7 mouse cellular contexts compared by ENCODE assay signal in the genomic region with DNA sequence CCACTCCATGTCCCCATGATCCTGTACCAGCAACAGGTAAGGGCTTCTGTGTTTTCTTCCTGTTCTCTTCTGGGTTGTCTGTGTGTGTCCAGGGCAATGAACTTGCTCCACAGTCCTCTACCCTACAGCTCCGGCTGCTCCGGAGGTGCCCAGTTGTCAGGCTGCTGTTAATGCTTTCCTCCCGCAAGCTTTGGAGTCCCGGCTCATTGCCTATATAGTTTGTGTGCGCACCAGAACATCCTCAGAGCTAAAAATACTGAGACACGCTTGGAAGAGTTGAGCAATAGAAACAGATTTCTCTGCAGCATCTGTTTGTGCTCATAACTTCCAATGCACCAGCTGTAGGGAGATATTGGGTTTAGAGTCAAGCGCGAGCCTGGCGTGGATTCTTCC. TPM values are rescaled to one million over a fixed set of nuclear protein-coding genes. Genes with fewer than 3 reads are reported as not detected.
A peak's percentile ranks its signal among the peaks of the same experiment; 100 is the strongest.
DNase-seq lines count a peak whose midpoint lies in the region; ATAC-seq lines count a peak whose summit lies in the region.

No protein-coding gene starts in this region.

- H3K4me2 ChIP-seq in stomach, embryonic 16.5 days (ENCODE audit: low read depth, low read length): peak overlapping the region; percentile 98

- H3K36me3 ChIP-seq in macrophage (ENCODE audit: inconsistent target): no peaks in the 10 kb centered on the region
- no peaks in the 10 kb centered on the region for H3K36me3 ChIP-seq in stomach, embryonic 16.5 days (ENCODE audit: control insufficient read depth, insufficient read depth, low read length)

- no peaks in the 10 kb centered on the region for H3K27me3 ChIP-seq in stomach, embryonic 16.5 days (ENCODE audit: control insufficient read depth, insufficient read depth, low read length)

- H3K27ac ChIP-seq in macrophage: peak overlapping the region; percentile 70
- H3K27ac ChIP-seq in stomach, embryonic 16.5 days (ENCODE audit: low read length): no peak overlapping the region; the same call in 1 of the 2 replicates

- peak overlapping the region; percentile 61 for H3K9ac ChIP-seq in stomach, embryonic 16.5 days (ENCODE audit: low read length)

- no peaks in the 10 kb centered on the region for H3K9me3 ChIP-seq in stomach, embryonic 16.5 days (replicated peaks; ENCODE audit: control insufficient read depth, low read length)

- peaks cover 50% of the 10 kb centered on the region for H3K79me2 ChIP-seq in macrophage (ENCODE audit: inconsistent target)

- 0% methylated on average over 9 of the region's 9 CpGs for WGBS in macrophage (ENCODE audit: missing documents)
- under 1% methylated on average over 9 of the region's 9 CpGs for WGBS in stomach, embryonic 16.5 days

- peaks cover 3% of the 10 kb centered on the region; the same call in 1 of the 2 replicates for H3K4me1 ChIP-seq in stomach, embryonic 16.5 days (ENCODE audit: control insufficient read depth, insufficient read depth, low read length)

- peak overlapping the region; percentile 76 for H3K4me3 ChIP-seq in macrophage (ENCODE audit: inconsistent target)
- peak overlapping the region; percentile 75 for H3K4me3 ChIP-seq in stomach, embryonic 16.5 days (replicated peaks; ENCODE audit: low read length)

- ATAC-seq in erythroblast, adult 5-6 weeks (replicated peaks; ENCODE audit: low FRiP score, poor library complexity, severe bottlenecking): 0 out of 2 replicates have a peak, but pooled peaks have one; percentile 18
- peak; percentile 8 to 23; a peak in 2 of 4 replicates for ATAC-seq in hematopoietic stem cell, adult 5-6 weeks (replicated peaks in 1 of 2; ENCODE audit: insufficient read depth in 1 of 2, low FRiP score in 2 of 2, low TSS enrichment in 1 of 2, low read depth in 1 of 2, poor library complexity in 2 of 2, severe bottlenecking in 2 of 2)
- ATAC-seq in stomach, embryonic 16.5 days (ENCODE audit: insufficient read depth, low FRiP score): peak; percentile 69

- intact Hi-C loops in left cerebral cortex, postnatal 4 days (cut with DNase I): loop anchor here (5.0 kb wide), 2 partner anchors 381 to 456 kb away; no protein-coding TSS in a partner anchor

- peak; percentile 8 for DNase-seq in left cerebral cortex, postnatal 4 days
- no peak for DNase-seq in left cerebral cortex, adult 8-10 months (ENCODE audit: low spot score in 2 of 2)
- DNase-seq in adrenal gland, adult 8-10 months: no peak

RNA-seq across cellular contexts. Expression of gene Kcnj2, which starts 0.3 kb away (rescaled TPM):
- 10 to 100 TPM; 10.1 to 11.0 TPM for total RNA-seq in left cerebral cortex, postnatal 4 days (2021)
- 10 to 100 TPM; 21.0 to 27.2 (median 23.8) TPM for total RNA-seq in left cerebral cortex, adult 8-10 months (2022)
- total RNA-seq in erythroblast, adult 5-6 weeks (2015; ENCODE audit: low replicate concordance): 0.96 and 1.0 TPM in 2 replicates
- total RNA-seq in erythroblast, adult 5-6 weeks (2017; ENCODE audit: low replicate concordance): 3.2 and 4.3 TPM in 2 replicates
- total RNA-seq in hematopoietic stem cell, adult 5-6 weeks (2017): 1.6 and 1.9 TPM in 2 replicates
- total RNA-seq in macrophage (2018; cell fraction: chromatin; rRNA removed): 10 to 100 TPM in 8 of 26 experiments, 1 to 10 TPM in 18; 1.5 to 31.7 (median 7.6) TPM
- total RNA-seq in macrophage (2018; cell fraction: cytosol; rRNA removed): 10 to 100 TPM in 6 of 26 experiments, 1 to 10 TPM in 20; 1.7 to 17.0 (median 6.5) TPM
- total RNA-seq in macrophage (2018; cell fraction: nucleus; rRNA removed): 10 to 100 TPM in 18 of 26 experiments, 1 to 10 TPM in 8; 5.1 to 28.8 (median 12.8) TPM
- polyA plus RNA-seq in macrophage (2018): 5.1 to 6.7 TPM (median 6.4 TPM) in 3 replicates
- 1.1 and 1.2 TPM in 2 replicates for polyA plus RNA-seq in stomach, embryonic 16.5 days (2015; fragmentation: Nextera tagmentation; extraction: Ambion mirVana)
- 10 to 100 TPM in 3 of 4 experiments, 1 to 10 TPM in 1; 6.3 to 39.4 (median 22.9) TPM for total RNA-seq in adrenal gland, adult 8-10 months (2022)

Comparison
In these comparisons a context has a peak if more than half of its experiments do, and no peak if none do; other contexts are left out.
1. ATAC-seq: peak in every context shown above with its lines; median percentile 69 in stomach, embryonic 16.5 days; 18 in erythroblast, adult 5-6 weeks; 16 in hematopoietic stem cell, adult 5-6 weeks.